ENCODE assay signal across 8 mouse cellular contexts in the genomic region with DNA sequence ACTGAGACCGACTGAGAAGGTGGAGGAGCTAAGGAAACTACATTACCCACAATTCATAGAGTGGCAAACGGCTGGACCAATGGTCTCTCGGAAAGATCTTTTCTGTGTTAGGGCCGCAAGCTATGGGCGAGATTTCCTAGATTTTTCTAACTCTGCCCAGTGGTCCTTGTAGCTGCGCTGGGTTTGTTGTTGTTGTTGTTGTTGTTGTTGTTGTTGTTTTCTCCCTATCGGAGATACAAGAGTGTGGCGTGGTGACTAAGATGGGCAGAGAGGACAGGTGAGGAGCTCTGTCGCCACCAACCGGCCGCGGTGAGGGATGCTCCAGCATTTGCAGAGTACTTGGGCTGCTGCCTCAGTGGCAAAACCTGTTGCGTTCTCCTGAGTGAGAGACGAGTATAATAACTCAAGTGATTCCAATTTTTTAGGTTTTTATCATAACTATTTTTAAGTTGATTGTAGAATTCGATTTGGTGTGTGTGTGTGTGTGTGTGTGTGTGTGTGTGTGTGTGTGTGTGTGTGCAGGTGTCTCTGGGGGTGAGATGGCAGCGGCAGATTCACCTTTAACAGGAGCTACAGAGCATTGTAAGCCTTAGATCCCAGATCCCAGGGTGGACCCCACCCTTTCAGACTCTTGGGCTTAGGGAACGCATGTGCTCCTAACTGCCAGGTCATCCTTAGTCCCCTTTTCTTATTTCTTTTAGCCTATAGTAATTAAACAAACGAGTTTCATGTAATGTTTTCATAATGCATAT. TPM values are rescaled to one million over a fixed set of nuclear protein-coding genes. Genes with fewer than 3 reads are reported as not detected.
DNase-seq lines count a peak whose midpoint lies in the region; ATAC-seq and TF ChIP-seq lines count a peak whose summit lies in the region.

No protein-coding gene starts in this region.

- DNase-seq in heart, adult 11 months = peak; percentile 95
- DNase-seq in heart, postnatal 25 days (ENCODE audit: low spot score) = no peak
- DNase-seq in embryonic facial prominence, embryonic 10.5 days (ENCODE audit: low spot score) = peak; percentile 77
- DNase-seq in heart, adult 18-20 months = peak; percentile 63 to 82
- peak; percentile 77 for DNase-seq in kidney, adult 2 months
- DNase-seq in midbrain, embryonic 14.5 days = peak; percentile 86
- DNase-seq in spleen, adult 12 weeks (ENCODE audit: low spot score) = peak; percentile 45

- peak; percentile 90 for ATAC-seq in limb, embryonic 12.5 days (ENCODE audit: insufficient number of reproducible peaks, insufficient read depth, low FRiP score, low TSS enrichment, low read depth)
- peak; percentile 95 for ATAC-seq in midbrain, embryonic 14.5 days (ENCODE audit: low FRiP score, low TSS enrichment)

- H3K4me2 ChIP-seq in limb, embryonic 12.5 days = peak overlapping the region; percentile 44
- H3K4me2 ChIP-seq in midbrain, embryonic 14.5 days (ENCODE audit: low read length) = peak overlapping the region; percentile 40

- no peaks in the 10 kb centered on the region for H3K4me1 ChIP-seq in embryonic facial prominence, embryonic 10.5 days
- no peaks in the 10 kb centered on the region; the same call in 1 of the 2 replicates for H3K4me1 ChIP-seq in kidney, adult 2 months (ENCODE audit: control insufficient read depth, insufficient read depth, low read length)
- no peaks in the 10 kb centered on the region for H3K4me1 ChIP-seq in limb, embryonic 12.5 days (replicated peaks)
- no peaks in the 10 kb centered on the region for H3K4me1 ChIP-seq in midbrain, embryonic 14.5 days (ENCODE audit: control insufficient read depth, insufficient read depth, low read length)

- H3K27me3 ChIP-seq in embryonic facial prominence, embryonic 10.5 days (replicated peaks; ENCODE audit: low read depth, poor library complexity, severe bottlenecking) = no peaks in the 10 kb centered on the region
- H3K27me3 ChIP-seq in kidney, adult 2 months (replicated peaks; ENCODE audit: control insufficient read depth, insufficient read depth, low read length) = no peaks in the 10 kb centered on the region
- no peaks in the 10 kb centered on the region for H3K27me3 ChIP-seq in limb, embryonic 12.5 days
- no peaks in the 10 kb centered on the region for H3K27me3 ChIP-seq in midbrain, embryonic 14.5 days (ENCODE audit: control insufficient read depth, insufficient read depth, low read length)

- TF ChIP-seq POLR2A in kidney, adult 2 months (IDR thresholded peaks at IDR 0.05; ENCODE audit: low read depth, low read length) = no peak

- 13% methylated on average over 18 of the region's 18 CpGs for WGBS in embryonic facial prominence, embryonic 10.5 days
- WGBS in kidney, adult 2 months = 8% methylated on average over 18 of the region's 18 CpGs
- WGBS in limb, embryonic 12.5 days = 12% methylated on average over 18 of the region's 18 CpGs
- WGBS in midbrain, embryonic 14.5 days = 11% methylated on average over 18 of the region's 18 CpGs

- TF ChIP-seq CTCF in kidney, adult 2 months (conservative IDR thresholded peaks at IDR 0.05; ENCODE audit: insufficient read depth, insufficient read length, low read depth, low read length) = peak; percentile 84

- H3K36me3 ChIP-seq in embryonic facial prominence, embryonic 10.5 days (replicated peaks) = 0 out of 2 replicates have a peak, but pooled peaks cover 3% of the 10 kb centered on the region
- H3K36me3 ChIP-seq in kidney, adult 2 months (ENCODE audit: control insufficient read depth, insufficient read depth, low read length) = no peaks in the 10 kb centered on the region
- H3K36me3 ChIP-seq in limb, embryonic 12.5 days = peaks cover 4% of the 10 kb centered on the region; the same call in 1 of the 2 replicates
- peaks cover 2% of the 10 kb centered on the region; the same call in 1 of the 2 replicates for H3K36me3 ChIP-seq in midbrain, embryonic 14.5 days (ENCODE audit: control insufficient read depth, insufficient read depth, low read length)

- intact Hi-C loops in heart, postnatal 25 days (cut with DNase I) = loop anchor here (5.0 kb wide), 1 partner anchor 251 kb away; no protein-coding TSS in a partner anchor

- H3K9me3 ChIP-seq in embryonic facial prominence, embryonic 10.5 days = no peaks in the 10 kb centered on the region
- no peaks in the 10 kb centered on the region for H3K9me3 ChIP-seq in limb, embryonic 12.5 days
- H3K9me3 ChIP-seq in midbrain, embryonic 14.5 days (ENCODE audit: control insufficient read depth, low read length) = no peaks in the 10 kb centered on the region

- H3K4me3 ChIP-seq in embryonic facial prominence, embryonic 10.5 days = peak overlapping the region; percentile 65
- H3K4me3 ChIP-seq in kidney, adult 2 months (ENCODE audit: insufficient read depth, low read depth, low read length) = peak overlapping the region; percentile 65
- H3K4me3 ChIP-seq in limb, embryonic 12.5 days (replicated peaks) = peak overlapping the region; percentile 49
- H3K4me3 ChIP-seq in midbrain, embryonic 14.5 days (replicated peaks; ENCODE audit: low read depth, low read length) = peak overlapping the region; percentile 43

- no peak overlapping the region for H3K9ac ChIP-seq in limb, embryonic 12.5 days (replicated peaks)
- no peak overlapping the region; the same call in 1 of the 2 replicates for H3K9ac ChIP-seq in midbrain, embryonic 14.5 days (replicated peaks; ENCODE audit: low read length)

- peak overlapping the region; percentile 66 for H3K27ac ChIP-seq in embryonic facial prominence, embryonic 10.5 days (replicated peaks)
- no peak overlapping the region for H3K27ac ChIP-seq in kidney, adult 2 months (ENCODE audit: insufficient read depth, low read depth, low read length)
- H3K27ac ChIP-seq in limb, embryonic 12.5 days = no peak overlapping the region
- H3K27ac ChIP-seq in midbrain, embryonic 14.5 days (replicated peaks; ENCODE audit: low read depth, low read length) = no peak overlapping the region

RNA-seq across cellular contexts. Expression of a gene that starts 17.2 kb away (rescaled TPM):
- 1 to 10 TPM; 1.7 to 2.1 TPM for total RNA-seq in heart, postnatal 25 days (2021)
- 3.4 and 3.7 TPM in 2 replicates for polyA plus RNA-seq in embryonic facial prominence, embryonic 10.5 days (2016; fragmentation: Nextera tagmentation; extraction: Ambion mirVana)
- 1 to 10 TPM; 1.7 to 2.0 TPM for total RNA-seq in heart, adult 18-20 months (2021)
- 0.88 and 0.95 TPM in 2 replicates for polyA plus RNA-seq in kidney, adult 2 months (2012; rRNA removed)
- polyA plus RNA-seq in limb, embryonic 12.5 days (2016; fragmentation: Nextera tagmentation; extraction: Ambion mirVana) = 2.7 and 3.6 TPM in 2 replicates
- 3.6 and 4.2 TPM in 2 replicates for polyA plus RNA-seq in midbrain, embryonic 14.5 days (2014; fragmentation: Nextera tagmentation; extraction: Ambion mirVana)

RNA-seq across cellular contexts. Expression of a gene that starts 21.4 kb away (rescaled TPM):
- total RNA-seq in heart, postnatal 25 days (2021) = 1 to 10 TPM; 1.7 to 2.2 TPM
- polyA plus RNA-seq in embryonic facial prominence, embryonic 10.5 days (2016; fragmentation: Nextera tagmentation; extraction: Ambion mirVana) = 9.5 and 9.8 TPM in 2 replicates
- 1 to 10 TPM; 1.8 to 2.0 TPM for total RNA-seq in heart, adult 18-20 months (2021)
- 1.8 and 2.4 TPM in 2 replicates for polyA plus RNA-seq in kidney, adult 2 months (2012; rRNA removed)
- polyA plus RNA-seq in limb, embryonic 12.5 days (2016; fragmentation: Nextera tagmentation; extraction: Ambion mirVana) = 10.2 and 10.7 TPM in 2 replicates
- 9.1 and 10.3 TPM in 2 replicates for polyA plus RNA-seq in midbrain, embryonic 14.5 days (2014; fragmentation: Nextera tagmentation; extraction: Ambion mirVana)

RNA-seq across cellular contexts. Expression of a gene that starts 51.8 kb away (rescaled TPM):
- under 1 TPM; 0.18 to 0.39 TPM for total RNA-seq in heart, postnatal 25 days (2021)
- polyA plus RNA-seq in embryonic facial prominence, embryonic 10.5 days (2016; fragmentation: Nextera tagmentation; extraction: Ambion mirVana) = 3.6 and 4.1 TPM in 2 replicates
- under 1 TPM; 0.37 to 0.51 TPM for total RNA-seq in heart, adult 18-20 months (2021)
- polyA plus RNA-seq in kidney, adult 2 months (2012; rRNA removed) = 0.27 TPM in 2 replicates
- polyA plus RNA-seq in limb, embryonic 12.5 days (2016; fragmentation: Nextera tagmentation; extraction: Ambion mirVana) = 3.7 and 4.3 TPM in 2 replicates
- polyA plus RNA-seq in midbrain, embryonic 14.5 days (2014; fragmentation: Nextera tagmentation; extraction: Ambion mirVana) = 14.0 and 16.7 TPM in 2 replicates

RNA-seq across cellular contexts. Expression of a gene that starts 58.8 kb away (rescaled TPM):
- total RNA-seq in heart, postnatal 25 days (2021) = under 1 TPM in 1 of 2 experiments, not detected in 1; 0.16 TPM
- 0.26 TPM in 2 replicates for polyA plus RNA-seq in embryonic facial prominence, embryonic 10.5 days (2016; fragmentation: Nextera tagmentation; extraction: Ambion mirVana)
- under 1 TPM in 1 of 2 experiments, not detected in 1; 0.26 TPM for total RNA-seq in heart, adult 18-20 months (2021)
- polyA plus RNA-seq in kidney, adult 2 months (2012; rRNA removed) = 0.46 and 1.1 TPM in 2 replicates
- 0.93 and 1.5 TPM in 2 replicates for polyA plus RNA-seq in limb, embryonic 12.5 days (2016; fragmentation: Nextera tagmentation; extraction: Ambion mirVana)
- 0.73 and 1.0 TPM in 2 replicates for polyA plus RNA-seq in midbrain, embryonic 14.5 days (2014; fragmentation: Nextera tagmentation; extraction: Ambion mirVana)
